Mouse (Mus musculus) liver, embryonic 12.5 days (tissue): ENCODE data around the gene Mthfr. TPM values are rescaled to one million over a fixed set of nuclear protein-coding genes. Genes with fewer than 3 reads are reported as not detected.

Experiments used
- ATAC-seq: fragments of 200-750 bp; cut with Nextera tagmentation; 2 replicates; pipeline ENCODE4 v1.8.0; 2017; ENCODE audit warnings: moderate number of reproducible peaks, mild to moderate bottlenecking, moderate library complexity
- H3K27ac ChIP-seq: fragments of 300-500 bp; sonication (generic); 2 replicates; pipeline ENCODE4 v1.5.1; 2016; ENCODE audit warnings: mild to moderate bottlenecking
- H3K27me3 ChIP-seq: fragments of 300-500 bp; sonication (generic); replicated peaks from 2 replicates; pipeline ENCODE4 v1.6.1; 2016; ENCODE audit warnings: mild to moderate bottlenecking, moderate library complexity
- H3K36me3 ChIP-seq: fragments of 300-500 bp; sonication (generic); 2 replicates; pipeline ENCODE4 v1.6.1; 2016; ENCODE audit warnings: mild to moderate bottlenecking, moderate library complexity
- H3K4me1 ChIP-seq: fragments of 300-500 bp; sonication (generic); 2 replicates; pipeline ENCODE4 v1.6.1; 2016
- H3K4me2 ChIP-seq: fragments of 300-500 bp; sonication (generic); 2 replicates; pipeline ENCODE4 v1.6.1; 2016; ENCODE audit warnings: mild to moderate bottlenecking, moderate library complexity
- H3K4me3 ChIP-seq: fragments of 300-500 bp; sonication (generic); 2 replicates; pipeline ENCODE4 v1.5.1; 2016; ENCODE audit warnings: mild to moderate bottlenecking, moderate library complexity
- H3K9ac ChIP-seq: fragments of 300-500 bp; sonication (generic); 2 replicates; pipeline ENCODE4 v1.6.1; 2016; ENCODE audit warnings: mild to moderate bottlenecking, moderate library complexity
- H3K9me3 ChIP-seq: fragments of 300-500 bp; sonication (generic); replicated peaks from 2 replicates; pipeline ENCODE4 v1.6.1; 2016; ENCODE audit warnings: mild to moderate bottlenecking, moderate library complexity
- WGBS: fragments of 180-500 bp; shearing (Covaris S2); methylation state at CpG from one replicate; pipeline ENCODE4 v1.1.7; 2016; ENCODE audit not compliant: insufficient replicate concordance; 5-methylcytosine and 5-hydroxymethylcytosine counted together
- polyA plus RNA-seq: library from polyadenylated mRNA; unstranded; fragments of >200 nt; fragmentation: Nextera tagmentation; extraction: Ambion mirVana; gene quantifications from 2 replicates; pipeline ENCODE4 v1.2.1, GENCODE M21; 2016

The Mthfr gene
- polyA plus RNA-seq, 1 experiment from 2014 or later: 14.0 TPM

DNA sequence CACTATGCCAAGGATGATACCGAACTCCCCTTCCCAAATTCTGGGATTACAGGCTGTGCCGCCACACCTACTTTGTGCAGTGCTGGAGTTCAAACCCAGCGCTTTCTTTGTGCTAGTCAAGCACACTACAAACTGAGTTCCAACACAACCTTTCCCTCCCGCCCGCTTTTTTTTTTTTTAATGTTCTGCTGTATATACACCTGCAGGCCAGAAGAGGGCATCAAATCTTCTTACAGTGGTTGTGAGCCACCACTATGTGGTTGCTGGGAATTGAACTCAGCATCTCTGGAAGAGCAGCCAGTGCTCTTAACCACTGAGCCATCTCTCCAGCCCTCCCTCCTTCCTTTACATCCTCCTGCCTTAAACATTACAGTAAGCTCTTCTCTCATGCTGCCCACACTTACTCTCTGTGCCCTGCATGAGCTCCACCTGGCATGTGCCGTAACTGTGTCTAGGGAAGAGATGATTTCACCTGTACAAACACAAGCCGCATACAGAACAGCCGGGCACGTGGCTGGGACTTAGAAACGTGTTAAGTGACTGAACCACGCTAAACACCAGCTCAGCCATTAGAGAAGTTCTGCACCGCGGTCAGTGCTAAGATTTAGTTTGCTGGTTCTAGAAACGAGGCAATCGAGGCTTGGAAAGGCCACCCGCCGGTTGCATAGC is 35.8 kb downstream of the Mthfr start:
- H3K27ac ChIP-seq: peak overlapping the region; percentile 27; the same call in 1 of the 2 replicates
- H3K9ac ChIP-seq: peak overlapping the region; percentile 36; the same call in 1 of the 2 replicates
- 42% methylated on average over 17 of the region's 17 CpGs for whole genome bisulfite sequencing

DNA sequence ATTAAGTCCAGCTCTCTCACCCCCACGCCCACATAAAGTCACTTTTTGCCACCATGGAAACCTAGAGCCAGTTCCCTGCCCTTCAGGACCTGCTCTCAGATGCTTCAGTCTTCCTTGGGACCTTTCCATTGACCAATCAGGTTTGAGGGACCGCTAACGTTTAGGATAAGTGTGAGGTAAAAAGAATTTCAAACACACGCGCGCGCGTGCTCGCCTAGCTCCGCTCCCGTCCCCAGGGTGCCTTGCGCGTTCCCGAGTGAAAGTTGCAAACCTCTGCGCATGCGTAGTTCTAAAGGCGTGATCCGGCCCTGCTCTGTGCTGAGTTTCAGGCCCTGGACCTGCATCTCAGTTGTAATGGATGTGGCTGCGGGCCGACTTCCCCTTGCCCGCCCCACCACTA is 36.4 kb downstream of the Mthfr start:
- Histone ChIP-seq H3K36me3 (peaks cover 11% of the 10 kb centered on the region), H3K4me3 (peak overlapping the region; percentile 47), H3K9me3 (no peaks in the 10 kb centered on the region), H3K4me1 (peaks cover 17% of the 10 kb centered on the region), H3K27me3 (0 out of 2 replicates have a peak, but pooled peaks cover 3% of the 10 kb centered on the region), H3K4me2 (peak overlapping the region; percentile 68), H3K27ac (peak overlapping the region; percentile 27; the same call in 1 of the 2 replicates), H3K9ac (peak overlapping the region; percentile 36; the same call in 1 of the 2 replicates)
- ATAC-seq: peak; percentile 62
- WGBS: 33% methylated on average over 21 of the region's 21 CpGs

More for the DNA sequence above, 35.8 kb downstream of the Mthfr start:
- peak; percentile 16; the same call in 1 of the 2 replicates for ATAC-seq
- 0 out of 2 replicates have a peak, but pooled peaks cover 3% of the 10 kb centered on the region for H3K27me3 ChIP-seq
- H3K36me3 ChIP-seq: peaks cover 5% of the 10 kb centered on the region
- H3K9me3 ChIP-seq: no peaks in the 10 kb centered on the region
- H3K4me2 ChIP-seq: peak overlapping the region; percentile 68
- H3K4me1 ChIP-seq: peaks cover 17% of the 10 kb centered on the region
- peak overlapping the region; percentile 47 for H3K4me3 ChIP-seq

DNA sequence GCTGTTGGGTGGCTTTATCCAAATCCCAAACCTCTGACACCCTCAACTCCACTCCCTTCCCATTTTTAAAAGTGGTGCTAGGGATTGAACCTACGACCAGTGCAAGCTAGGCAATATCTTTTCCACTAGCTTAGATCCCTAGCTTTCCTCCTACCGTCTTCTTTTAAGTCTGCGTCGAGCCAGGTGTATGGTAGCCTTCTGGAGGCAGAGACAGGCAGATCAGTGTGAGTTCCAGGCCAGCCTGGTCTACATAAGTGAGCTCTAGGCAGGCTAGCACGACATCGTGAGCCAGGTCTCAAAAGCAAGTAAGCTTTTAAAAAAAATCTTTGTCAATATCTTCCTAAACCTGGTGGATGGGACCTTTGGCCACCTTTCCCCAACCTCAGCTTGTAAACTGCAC is 37.0 kb downstream of the Mthfr start:
- H3K4me2 ChIP-seq: no peak overlapping the region
- no peak overlapping the region for H3K27ac ChIP-seq
- peaks cover 17% of the 10 kb centered on the region for H3K4me1 ChIP-seq
- no peak overlapping the region for H3K4me3 ChIP-seq
- no peak for ATAC-seq
- WGBS: 83% methylated on average over 6 of the region's 6 CpGs
- no peaks in the 10 kb centered on the region for H3K9me3 ChIP-seq
- peaks cover 18% of the 10 kb centered on the region for H3K36me3 ChIP-seq
- H3K27me3 ChIP-seq: 0 out of 2 replicates have a peak, but pooled peaks cover 3% of the 10 kb centered on the region
- H3K9ac ChIP-seq: no peak overlapping the region

DNA sequence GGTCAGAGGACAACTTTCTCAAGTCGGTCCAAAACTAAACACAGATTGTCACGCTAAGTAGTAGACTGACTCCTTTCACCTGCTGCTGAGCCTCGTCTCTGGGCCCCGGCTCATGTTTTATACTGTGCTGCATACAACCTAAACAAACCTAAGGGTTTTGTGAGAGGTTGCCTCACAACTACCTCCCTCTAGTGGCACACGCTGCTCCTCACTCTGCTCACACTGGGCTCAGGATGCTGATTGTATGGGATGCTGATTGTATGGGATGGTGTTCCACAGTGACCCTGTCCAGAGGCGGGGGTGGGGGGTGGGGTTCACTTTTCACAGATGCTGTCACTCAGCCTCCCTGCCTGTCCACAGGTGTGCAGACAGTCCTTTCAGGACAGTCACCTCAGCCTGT is 40.3 kb downstream of the Mthfr start:
- no peak for ATAC-seq
- WGBS: 63% methylated on average over 6 of the region's 6 CpGs
- Histone ChIP-seq H3K27me3 (0 out of 2 replicates have a peak, but pooled peaks cover 3% of the 10 kb centered on the region), H3K9me3 (no peaks in the 10 kb centered on the region), H3K36me3 (peaks cover 29% of the 10 kb centered on the region), H3K4me2 (no peak overlapping the region), H3K4me1 (peaks cover 38% of the 10 kb centered on the region), H3K9ac (no peak overlapping the region), H3K27ac (no peak overlapping the region), H3K4me3 (no peak overlapping the region)

DNA sequence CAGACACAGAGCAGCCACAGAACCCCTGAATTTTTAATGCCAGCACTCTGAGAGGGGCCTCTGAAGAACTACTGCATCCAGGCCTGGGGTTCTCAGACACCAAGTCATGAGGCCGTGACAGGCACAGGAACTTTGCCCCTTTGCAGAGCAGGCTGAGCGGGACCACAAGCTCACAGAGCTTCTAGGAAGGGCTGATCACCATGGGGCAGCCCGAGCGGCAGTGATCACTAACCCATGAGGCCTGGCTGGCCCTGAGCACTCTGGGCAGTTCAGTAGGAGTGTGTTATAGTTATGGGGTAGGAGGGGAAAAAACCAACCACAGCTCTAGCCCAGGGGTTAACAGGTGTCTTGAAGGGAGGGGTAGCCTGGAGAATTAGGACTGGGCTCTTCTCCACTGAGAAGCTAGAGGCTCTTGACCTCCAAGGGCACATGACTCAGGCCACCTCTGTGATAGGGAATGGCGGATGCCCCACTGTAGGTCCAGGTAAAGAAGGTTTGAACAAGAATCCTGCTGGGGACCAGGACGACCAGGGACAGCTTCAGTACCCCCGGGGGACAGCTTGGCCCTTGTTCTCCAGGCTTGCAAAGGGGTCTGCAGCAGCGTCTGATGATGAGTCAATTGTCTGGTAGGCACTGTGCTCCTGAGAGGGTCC is 41.2 kb downstream of the Mthfr start:
- H3K27me3 ChIP-seq: 0 out of 2 replicates have a peak, but pooled peaks cover under 1% of the 10 kb centered on the region
- no peak overlapping the region for H3K4me2 ChIP-seq
- peaks cover 40% of the 10 kb centered on the region for H3K4me1 ChIP-seq
- no peak overlapping the region for H3K27ac ChIP-seq
- H3K36me3 ChIP-seq: peaks cover 29% of the 10 kb centered on the region
- ATAC-seq: no peak
- WGBS: 75% methylated on average over 8 of the region's 8 CpGs
- H3K9ac ChIP-seq: no peak overlapping the region
- H3K9me3 ChIP-seq: no peaks in the 10 kb centered on the region
- H3K4me3 ChIP-seq: no peak overlapping the region

DNA sequence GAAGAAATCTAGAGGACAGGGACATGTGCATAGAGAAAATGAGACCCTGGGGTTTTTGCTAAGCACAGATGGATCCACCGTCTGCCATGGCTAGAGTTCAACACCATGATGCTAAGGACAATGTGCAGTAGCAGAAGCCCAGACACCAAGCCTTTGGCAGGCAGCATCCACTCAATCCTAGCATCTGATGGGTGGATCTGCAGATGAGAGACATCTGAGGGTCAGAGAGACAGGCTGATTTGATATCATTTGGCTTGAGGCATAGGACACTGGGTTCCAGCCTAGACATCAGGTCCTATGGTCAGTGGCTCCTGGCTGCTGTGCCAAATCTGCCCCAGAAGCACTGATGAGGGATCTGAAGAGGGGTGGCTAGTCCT is 41.7 kb downstream of the Mthfr start:
- Histone ChIP-seq H3K27me3 (no peaks in the 10 kb centered on the region), H3K36me3 (peaks cover 29% of the 10 kb centered on the region), H3K27ac (no peak overlapping the region), H3K4me2 (no peak overlapping the region), H3K9ac (no peak overlapping the region), H3K4me1 (peaks cover 40% of the 10 kb centered on the region), H3K9me3 (no peaks in the 10 kb centered on the region), H3K4me3 (no peak overlapping the region)
- ATAC-seq: no peak
- 78% methylated on average over 1 of the region's 1 CpGs for WGBS

DNA sequence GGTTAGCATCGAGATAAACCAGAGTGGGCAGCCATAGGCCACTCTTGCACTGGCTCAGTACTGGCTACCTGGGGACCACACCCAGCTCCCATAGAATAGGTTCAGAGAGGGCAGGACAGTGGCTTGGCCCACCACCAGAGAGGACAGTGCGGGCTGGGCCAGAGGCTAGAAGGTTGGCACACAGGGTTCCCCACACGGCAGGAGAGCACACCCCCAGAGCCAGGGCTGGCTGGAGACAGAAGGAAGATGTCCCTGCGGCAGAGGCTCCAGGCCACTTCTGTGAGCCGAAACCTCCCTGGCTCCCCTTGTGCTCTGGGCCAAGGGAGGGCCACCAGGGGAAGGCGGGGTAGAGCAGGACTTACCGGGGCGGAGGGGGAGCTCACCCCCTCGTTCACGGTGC is 42.3 kb downstream of the Mthfr start:
- Histone ChIP-seq H3K9me3 (no peaks in the 10 kb centered on the region), H3K36me3 (peaks cover 29% of the 10 kb centered on the region), H3K4me2 (no peak overlapping the region), H3K27me3 (no peaks in the 10 kb centered on the region), H3K9ac (no peak overlapping the region), H3K27ac (no peak overlapping the region), H3K4me1 (peaks cover 45% of the 10 kb centered on the region), H3K4me3 (no peak overlapping the region)
- 83% methylated on average over 10 of the region's 10 CpGs for WGBS
- no peak for ATAC-seq

DNA sequence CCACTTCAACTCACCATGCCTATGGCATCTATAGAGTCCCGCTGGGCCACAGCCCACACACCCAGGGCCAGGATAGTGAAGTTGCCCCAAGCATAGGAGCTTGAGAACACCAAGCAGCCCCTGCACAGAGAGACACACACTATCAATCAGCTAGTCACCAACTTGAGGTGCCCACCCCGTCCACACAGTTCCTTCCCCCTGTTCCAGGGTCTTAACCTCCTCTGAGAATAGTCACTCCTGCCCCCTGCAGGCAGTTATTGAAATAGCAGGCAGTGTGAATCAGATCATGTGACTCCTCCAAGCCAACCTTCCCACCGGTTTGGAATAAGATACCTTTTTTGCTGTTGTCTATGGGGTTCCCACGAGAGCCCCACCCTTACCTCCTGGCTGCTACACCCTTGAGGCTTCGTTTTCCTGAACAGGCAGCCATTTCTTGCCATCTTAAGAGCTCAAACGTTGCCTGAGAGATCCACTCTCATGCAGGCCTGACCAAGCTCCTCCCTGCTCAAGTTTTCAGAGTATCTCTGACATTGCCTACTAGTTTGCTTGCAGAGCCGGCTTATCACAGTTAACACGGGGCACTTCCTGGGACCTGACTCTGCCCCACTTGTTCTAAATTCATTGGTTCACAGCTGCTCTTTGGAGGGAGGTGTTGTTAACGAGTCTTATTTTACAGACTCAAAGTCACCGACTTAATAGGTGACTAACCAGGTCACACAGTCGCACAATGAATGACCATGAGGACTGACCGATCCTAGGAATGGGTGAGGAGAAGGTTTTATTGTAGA is 43.6 kb downstream of the Mthfr start:
- 27% methylated on average over 12 of the region's 12 CpGs for WGBS
- peak; percentile 74 for ATAC-seq
- Histone ChIP-seq H3K9ac (peak overlapping the region; percentile 17), H3K4me1 (peaks cover 58% of the 10 kb centered on the region), H3K27me3 (no peaks in the 10 kb centered on the region), H3K27ac (peak overlapping the region; percentile 80), H3K36me3 (peaks cover 29% of the 10 kb centered on the region), H3K9me3 (no peaks in the 10 kb centered on the region), H3K4me3 (0 out of 2 replicates have a peak overlapping the region, but pooled peaks have one; percentile 1), H3K4me2 (peak overlapping the region; percentile 51)

DNA sequence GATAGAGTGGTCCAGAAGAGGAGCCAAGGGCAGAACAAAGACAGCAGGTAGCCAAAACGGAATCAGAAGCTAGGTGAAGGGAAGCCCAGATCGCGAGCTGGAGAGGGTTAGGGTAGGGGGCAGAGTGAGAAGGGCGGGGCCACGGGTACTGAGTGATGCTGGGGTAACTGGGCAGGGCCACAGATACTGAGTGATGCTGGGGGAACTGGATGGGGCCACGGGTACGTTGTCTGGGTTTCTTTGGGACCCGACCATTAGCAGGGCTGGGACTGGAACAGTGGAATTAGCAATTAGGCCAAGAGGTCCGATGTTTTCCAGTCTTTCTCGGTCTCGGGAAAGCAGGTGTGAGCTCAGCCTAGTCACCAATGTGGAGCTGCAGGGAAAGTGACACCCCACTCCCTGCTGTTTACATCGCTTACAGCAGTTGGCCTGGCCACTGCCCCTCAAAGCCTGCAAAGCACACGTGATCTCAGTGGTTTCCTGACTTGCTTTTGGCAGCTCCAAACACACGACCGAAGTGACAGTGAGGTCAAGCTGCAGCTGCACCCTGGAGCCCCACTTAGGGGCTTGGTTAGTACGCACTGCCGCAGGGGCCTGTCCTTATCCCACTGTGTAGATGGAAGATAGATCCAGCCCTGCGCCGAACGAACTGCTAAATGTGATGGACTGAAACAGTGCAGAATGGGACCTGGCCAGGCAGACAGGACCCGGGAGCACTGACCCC is 44.5 kb downstream of the Mthfr start:
- Histone ChIP-seq H3K4me2 (peak overlapping the region; percentile 51), H3K4me1 (peaks cover 64% of the 10 kb centered on the region), H3K9ac (peak overlapping the region; percentile 17), H3K36me3 (peaks cover 29% of the 10 kb centered on the region), H3K9me3 (no peaks in the 10 kb centered on the region), H3K27ac (peak overlapping the region; percentile 80), H3K27me3 (no peaks in the 10 kb centered on the region), H3K4me3 (no peak overlapping the region)
- WGBS: 27% methylated on average over 21 of the region's 21 CpGs
- peak; percentile 14 for ATAC-seq

DNA sequence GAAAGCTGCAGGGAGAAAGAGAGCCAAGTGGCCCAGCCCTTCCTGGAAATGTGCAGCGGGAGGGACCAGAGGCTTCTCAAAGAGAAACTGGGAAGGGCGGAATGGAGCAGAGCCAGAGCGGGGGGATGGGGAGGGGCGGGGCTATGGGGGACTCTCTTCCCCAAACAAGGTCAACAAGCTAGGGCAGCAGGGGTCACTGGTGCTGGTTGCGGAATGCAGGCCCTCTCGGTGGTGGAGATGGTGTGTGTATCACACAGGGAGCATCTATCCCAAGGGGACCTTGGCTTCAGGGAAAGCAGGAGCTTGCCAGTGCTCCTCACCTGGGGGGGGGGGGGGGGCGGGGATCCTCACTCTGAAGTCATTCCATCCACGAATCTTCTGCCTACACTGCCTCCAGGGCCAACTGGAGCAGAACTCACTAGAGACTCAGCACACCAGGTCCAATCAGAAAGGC is 45.4 kb downstream of the Mthfr start:
- WGBS: 29% methylated on average over 7 of the region's 8 CpGs
- H3K4me1 ChIP-seq: peaks cover 64% of the 10 kb centered on the region
- peak overlapping the region; percentile 17; the same call in 1 of the 2 replicates for H3K9ac ChIP-seq
- no peaks in the 10 kb centered on the region for H3K27me3 ChIP-seq
- peak; percentile 5; the same call in 1 of the 2 replicates for ATAC-seq
- peak overlapping the region; percentile 80 for H3K27ac ChIP-seq
- no peak overlapping the region for H3K4me3 ChIP-seq
- H3K4me2 ChIP-seq: peak overlapping the region; percentile 51
- no peaks in the 10 kb centered on the region for H3K9me3 ChIP-seq
- H3K36me3 ChIP-seq: peaks cover 27% of the 10 kb centered on the region
